Mouse (Mus musculus) lung, postnatal 36 days (tissue): ENCODE results near the gene Olfr799.

Experiments
- DNase-seq: peaks from one replicate; pipeline ENCODE4 v3.0.0; 2022; ENCODE audit warnings: mixed read lengths

Olfr799 gene

GRCm38 (mm10) chr10:129637184-129637583 lies at the start of gene Olfr799:
TSS of gene Olfr799 (plus strand) at chr10:129637484.
- no peak for DNase-seq

GRCm38 (mm10) chr10:129612470-129612869 lies 24.8 kb upstream of the Olfr799 start, which contains the start of gene Olfr796:
TSS of gene Olfr796 (minus strand) at chr10:129612570.
- DNase-seq: no peak

GRCm38 (mm10) chr10:129621724-129622123 lies 15.6 kb upstream of the Olfr799 start:
- DNase-seq: no peak

GRCm38 (mm10) chr10:129623251-129623650 lies 14.0 kb upstream of the Olfr799 start:
- no peak for DNase-seq

GRCm38 (mm10) chr10:129627834-129628233 lies 9.4 kb upstream of the Olfr799 start, which contains the start of gene Olfr798:
TSS of gene Olfr798 (minus strand) at chr10:129627934.
- no peak for DNase-seq

- DNase-seq: no peak
These were observed 14.5 kb downstream of the Olfr799 start for GRCm38 (mm10) chr10:129651763-129652162.

GRCm38 (mm10) chr10:129657394-129657793 lies 20.1 kb downstream of the Olfr799 start, which contains the start of gene Olfr800:
TSS of gene Olfr800 (plus strand) at chr10:129657694.
- DNase-seq: no peak

GRCm38 (mm10) chr10:129673765-129674164 lies 36.5 kb downstream of the Olfr799 start, which contains the start of gene Olfr801:
TSS of gene Olfr801 (minus strand) at chr10:129673865.
- no peak for DNase-seq

- DNase-seq: no peak
These were observed 50.8 kb downstream of the Olfr799 start, which contains the start of gene Olfr802 for GRCm38 (mm10) chr10:129688069-129688468. TSS of gene Olfr802 (minus strand) at chr10:129688169.

- DNase-seq: no peak
These were observed 56.9 kb downstream of the Olfr799 start, which contains the start of gene Olfr803 for GRCm38 (mm10) chr10:129694186-129694585. TSS of gene Olfr803 (minus strand) at chr10:129694286.
